Mouse (Mus musculus) kidney, adult 2 months (tissue): Measurements from ENCODE around the gene Krba1.

Experiments used
- CTCF ChIP-seq: fragments of 200-500 bp; conservative IDR thresholded peaks from 2 replicates; pipeline ENCODE4 v1.5.1; 2011; ENCODE audit warnings: low read depth, mild to moderate bottlenecking, control low read depth, low read length, moderate library complexity, mixed read lengths; ENCODE audit not compliant: insufficient read depth, insufficient read length
- POLR2A ChIP-seq: fragments of 200-500 bp; IDR thresholded peaks from one replicate; pipeline ENCODE4 v1.6.1; 2011; ENCODE audit warnings: low read depth, low read length, control low read depth

DNA sequence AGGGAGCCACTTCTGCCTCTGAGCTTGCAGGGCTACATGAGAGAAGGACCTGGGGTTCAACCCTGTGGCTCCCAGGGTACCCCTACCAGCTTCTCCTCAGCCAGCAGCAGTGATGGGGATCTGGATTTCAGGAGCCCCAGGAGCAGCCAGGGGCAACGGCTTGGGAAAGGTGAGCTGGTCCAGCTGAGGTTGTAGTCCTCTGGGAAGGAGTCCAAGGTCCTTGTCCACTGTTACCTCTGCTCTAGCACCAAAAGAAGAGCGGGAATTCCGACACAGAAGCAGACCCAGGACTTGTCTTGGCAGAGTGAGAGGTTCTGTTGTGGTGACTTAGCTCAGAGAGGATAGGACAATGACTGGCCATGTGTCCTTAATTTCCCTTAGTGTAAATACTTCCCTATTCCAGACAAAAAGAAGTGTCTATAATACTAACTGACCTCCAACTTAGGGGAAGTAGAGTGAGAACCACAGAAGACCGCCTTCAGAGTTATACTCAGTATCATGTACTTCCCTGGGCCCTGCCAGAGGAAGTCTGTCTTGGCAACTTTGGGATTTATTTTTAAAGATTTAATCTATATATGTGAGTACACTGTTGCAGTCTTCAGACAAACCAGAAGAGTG lies 14.4 kb downstream of the Krba1 start:
- no peak for TF ChIP-seq CTCF
- no peak for TF ChIP-seq POLR2A
